Mouse (Mus musculus): Measurements from ENCODE around the gene Atxn7. TPM values are rescaled to one million over a fixed set of nuclear protein-coding genes. Genes with fewer than 3 reads are reported as not detected.
A peak's percentile ranks its signal among the peaks of the same experiment; 100 is the strongest.

Atxn7 gene
- polyA plus RNA-seq (2011; ENCODE audit: insufficient read depth, insufficient read length, low replicate concordance, missing spikeins) = 6.7 and 22.4 TPM in 2 replicates

GRCm38 (mm10) chr14:13961401-13962112, at the start of gene Atxn7, which contains the start of gene Thoc7:
Gene Atxn7 (plus strand): TSS chr14:13961440.
Gene Thoc7 (minus strand): TSS chr14:13961852.
- WGBS = 5% methylated on average over 48 of the region's 56 CpGs

GRCm38 (mm10) chr14:13914387-13915082, 46.7 kb upstream of the Atxn7 start, which contains the start of gene Gm281:
Gene Gm281 (minus strand): TSS chr14:13914478.
- H3K27ac ChIP-seq (ENCODE audit: control insufficient read depth, insufficient read depth, low read depth, low read length, poor library complexity) = no peak within 1 kb of the TSS
- 42% methylated on average over 1 of the region's 1 CpGs for WGBS
- H3K4me1 ChIP-seq (ENCODE audit: control insufficient read depth, insufficient read depth, low read length) = no peaks in the 10 kb centered on the region
- H3K4me3 ChIP-seq (replicated peaks; ENCODE audit: control insufficient read depth, low read depth, low read length) = no peak within 1 kb of the TSS
- TF ChIP-seq POLR2A (IDR thresholded peaks at IDR 0.05; ENCODE audit: borderline replicate concordance, control insufficient read depth, low read depth, low read length) = no peak

More at GRCm38 (mm10) chr14:13961401-13962112, at the start of gene Atxn7, which contains the start of gene Thoc7:
- Histone ChIP-seq H3K4me3 (replicated peaks; ENCODE audit: control insufficient read depth, low read depth, low read length) (peak within 1 kb of the TSS; percentile 85), H3K27ac (ENCODE audit: control insufficient read depth, insufficient read depth, low read depth, low read length, poor library complexity) (peak within 1 kb of the TSS; percentile 93), H3K4me1 (ENCODE audit: control insufficient read depth, insufficient read depth, low read length) (no peaks in the 10 kb centered on the region)
- TF ChIP-seq CTCF (IDR thresholded peaks at IDR 0.05; ENCODE audit: control insufficient read depth, insufficient read depth, low read length) (no peak), POLR2A (IDR thresholded peaks at IDR 0.05; ENCODE audit: borderline replicate concordance, control insufficient read depth, low read depth, low read length) (peak; percentile 12; the same call in 1 of the 2 replicates)

GRCm38 (mm10) chr14:13915207-13915606, 46.0 kb upstream of the Atxn7 start:
- no peak for TF ChIP-seq POLR2A (IDR thresholded peaks at IDR 0.05; ENCODE audit: borderline replicate concordance, control insufficient read depth, low read depth, low read length)
- TF ChIP-seq CTCF (IDR thresholded peaks at IDR 0.05; ENCODE audit: control insufficient read depth, insufficient read depth, low read length) = no peak
- 63% methylated on average over 4 of the region's 4 CpGs for WGBS
- Histone ChIP-seq H3K4me3 (replicated peaks; ENCODE audit: control insufficient read depth, low read depth, low read length) (no peak overlapping the region), H3K4me1 (ENCODE audit: control insufficient read depth, insufficient read depth, low read length) (no peaks in the 10 kb centered on the region), H3K27ac (ENCODE audit: control insufficient read depth, insufficient read depth, low read depth, low read length, poor library complexity) (no peak overlapping the region)

DNA sequence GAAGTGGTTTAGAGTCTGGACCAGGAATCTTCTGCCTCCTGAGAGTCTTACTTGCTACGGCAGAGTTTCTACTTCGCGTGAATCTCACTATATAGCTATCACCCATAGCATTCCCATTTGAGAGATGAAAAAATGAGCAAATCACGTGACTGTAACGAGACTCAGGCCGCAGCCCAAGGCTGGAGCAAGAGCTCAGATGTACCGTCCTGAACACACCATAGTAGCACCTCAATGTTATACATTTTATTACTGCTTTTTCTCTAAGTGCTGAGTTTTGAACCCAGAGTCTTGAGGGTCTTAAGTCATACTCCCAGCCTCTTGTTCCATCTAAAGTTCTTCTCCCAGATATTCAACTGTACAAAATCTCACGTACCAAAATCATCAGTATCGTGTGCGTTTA, 44.0 kb upstream of the Atxn7 start:
- WGBS = 81% methylated on average over 10 of the region's 10 CpGs

DNA sequence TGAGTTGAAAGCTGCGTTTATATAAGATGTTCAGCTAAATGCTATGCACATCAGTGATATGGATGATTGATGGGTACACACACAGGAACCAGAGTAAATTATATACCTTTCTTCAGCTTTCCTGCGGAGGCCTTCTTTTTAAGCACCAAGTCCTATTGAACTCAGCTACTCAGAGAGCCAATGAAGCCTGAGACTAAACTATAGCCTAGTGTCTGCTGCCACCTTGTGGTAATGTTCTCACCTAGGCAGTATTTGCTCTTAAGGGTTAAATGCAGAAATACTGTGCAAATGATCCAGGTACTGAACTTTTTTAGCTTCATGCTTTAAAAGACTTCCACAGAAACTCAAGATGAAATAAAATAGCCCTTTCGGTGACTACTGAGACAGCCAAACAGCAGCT, 43.6 kb upstream of the Atxn7 start:
- Histone ChIP-seq H3K4me1 (ENCODE audit: control insufficient read depth, insufficient read depth, low read length) (no peaks in the 10 kb centered on the region), H3K4me3 (replicated peaks; ENCODE audit: control insufficient read depth, low read depth, low read length) (no peak overlapping the region), H3K27ac (ENCODE audit: control insufficient read depth, insufficient read depth, low read depth, low read length, poor library complexity) (no peak overlapping the region)
- no peak for TF ChIP-seq POLR2A (IDR thresholded peaks at IDR 0.05; ENCODE audit: borderline replicate concordance, control insufficient read depth, low read depth, low read length)
- TF ChIP-seq CTCF (IDR thresholded peaks at IDR 0.05; ENCODE audit: control insufficient read depth, insufficient read depth, low read length) = 0 out of 2 replicates have a peak, but pooled peaks have one; percentile 16
- 41% methylated on average over 3 of the region's 3 CpGs for WGBS

More for the DNA sequence above, 44.0 kb upstream of the Atxn7 start:
- Histone ChIP-seq H3K4me1 (ENCODE audit: control insufficient read depth, insufficient read depth, low read length) (no peaks in the 10 kb centered on the region), H3K27ac (ENCODE audit: control insufficient read depth, insufficient read depth, low read depth, low read length, poor library complexity) (no peak overlapping the region), H3K4me3 (replicated peaks; ENCODE audit: control insufficient read depth, low read depth, low read length) (no peak overlapping the region)
- no peak for TF ChIP-seq CTCF (IDR thresholded peaks at IDR 0.05; ENCODE audit: control insufficient read depth, insufficient read depth, low read length)

DNA sequence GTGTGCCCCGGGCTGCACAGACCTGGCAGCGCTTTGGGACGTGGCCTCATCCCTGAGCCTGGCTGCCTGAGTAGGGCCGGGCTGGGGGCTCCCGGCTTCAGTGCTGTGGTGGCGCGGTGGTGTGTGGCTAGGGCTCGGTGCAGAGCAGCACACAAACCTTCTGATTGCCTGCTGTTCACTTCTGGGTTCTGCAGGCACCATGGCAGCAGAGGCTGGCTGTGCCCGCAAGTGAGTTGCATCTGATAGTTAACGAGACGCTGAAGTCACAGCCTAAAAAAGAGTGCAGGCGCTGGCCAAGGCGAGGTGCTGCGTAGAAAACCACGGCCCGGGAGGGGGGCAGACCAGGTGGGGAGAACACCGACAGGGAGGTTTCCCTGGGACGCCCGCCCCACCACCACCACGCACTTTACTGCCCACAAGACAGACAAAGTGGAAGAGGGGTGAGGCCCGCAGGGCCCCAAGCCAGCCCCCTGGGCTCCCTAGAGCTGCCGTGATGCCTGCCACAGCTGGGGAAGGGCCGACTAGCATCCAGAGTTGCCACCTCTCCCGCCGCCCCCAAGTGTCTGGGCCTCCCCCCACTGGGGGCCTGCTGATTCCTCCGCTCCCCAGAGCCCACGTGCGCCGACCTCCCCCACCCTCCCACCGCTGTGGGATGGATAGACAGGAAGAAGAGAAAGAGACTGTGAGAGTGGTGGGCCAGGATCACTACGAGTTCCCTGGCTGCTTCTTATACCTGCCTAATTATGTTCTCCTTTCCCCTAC, 27.8 kb upstream of the Atxn7 start:
- 19% methylated on average over 31 of the region's 31 CpGs for WGBS
- no peaks in the 10 kb centered on the region for H3K4me1 ChIP-seq (ENCODE audit: control insufficient read depth, insufficient read depth, low read length)
- no peak overlapping the region for H3K4me3 ChIP-seq (replicated peaks; ENCODE audit: control insufficient read depth, low read depth, low read length)
- TF ChIP-seq CTCF (IDR thresholded peaks at IDR 0.05; ENCODE audit: control insufficient read depth, insufficient read depth, low read length) (no peak), POLR2A (IDR thresholded peaks at IDR 0.05; ENCODE audit: borderline replicate concordance, control insufficient read depth, low read depth, low read length) (no peak)
- H3K27ac ChIP-seq (ENCODE audit: control insufficient read depth, insufficient read depth, low read depth, low read length, poor library complexity) = no peak overlapping the region

GRCm38 (mm10) chr14:13934052-13934371, 27.2 kb upstream of the Atxn7 start:
- H3K4me1 ChIP-seq (ENCODE audit: control insufficient read depth, insufficient read depth, low read length) = no peaks in the 10 kb centered on the region
- TF ChIP-seq POLR2A (IDR thresholded peaks at IDR 0.05; ENCODE audit: borderline replicate concordance, control insufficient read depth, low read depth, low read length) = no peak
- H3K27ac ChIP-seq (ENCODE audit: control insufficient read depth, insufficient read depth, low read depth, low read length, poor library complexity) = no peak overlapping the region
- no peak overlapping the region for H3K4me3 ChIP-seq (replicated peaks; ENCODE audit: control insufficient read depth, low read depth, low read length)
- 41% methylated on average over 5 of the region's 5 CpGs for WGBS

- H3K27ac ChIP-seq (ENCODE audit: control insufficient read depth, insufficient read depth, low read depth, low read length, poor library complexity) = no peak overlapping the region
- WGBS = 89% methylated on average over 4 of the region's 4 CpGs
- H3K4me1 ChIP-seq (ENCODE audit: control insufficient read depth, insufficient read depth, low read length) = no peaks in the 10 kb centered on the region
- H3K4me3 ChIP-seq (replicated peaks; ENCODE audit: control insufficient read depth, low read depth, low read length) = no peak overlapping the region
- TF ChIP-seq POLR2A (IDR thresholded peaks at IDR 0.05; ENCODE audit: borderline replicate concordance, control insufficient read depth, low read depth, low read length) (no peak), CTCF (IDR thresholded peaks at IDR 0.05; ENCODE audit: control insufficient read depth, insufficient read depth, low read length) (no peak)
Observed at GRCm38 (mm10) chr14:13944686-13945085, 16.6 kb upstream of the Atxn7 start.

Data from bone marrow, adult 2 months (tissue).